Mouse (Mus musculus): ENCODE data around the gene Col8a1.

- no peak for TF ChIP-seq POLR2A (IDR thresholded peaks at IDR 0.05; ENCODE audit: insufficient read depth, low read depth, low read length)
- TF ChIP-seq CTCF (IDR thresholded peaks at IDR 0.05; ENCODE audit: insufficient read depth, low read depth, low read length), result no peak
Measured at GRCm38 (mm10) chr16:57634766-57635165, 119.8 kb downstream of the Col8a1 start.

Measured in olfactory bulb, adult 2 months (tissue).